Comparison of ENCODE assay signal across 17 mouse cellular contexts in genomic region chr4:46345773-46346100, GRCm38 (mm10). TPM values are rescaled to one million over a fixed set of nuclear protein-coding genes. Genes with fewer than 3 reads are reported as not detected.
"Had no signal": no experiment of that assay in that cellular context is flagged by ENCODE, and none has a peak within 500 bp of the region (broad histone marks: within the 10 kb centered on the region; RNA-seq: fewer than 3 reads in every experiment).

No protein-coding gene starts in this region.

- H3K36me3 ChIP-seq: kidney, embryonic 15.5 days; limb, embryonic 12.5 days; liver, embryonic 13.5 days; neural tube, embryonic 13.5 days had no signal

- H3K4me2 ChIP-seq: kidney, embryonic 15.5 days; liver, embryonic 13.5 days; neural tube, embryonic 13.5 days had no signal

- ATAC-seq: liver, postnatal 0 days had no signal

- H3K9me3 ChIP-seq: kidney, embryonic 15.5 days; limb, embryonic 12.5 days; liver, embryonic 13.5 days; neural tube, embryonic 13.5 days had no signal

- H3K27ac ChIP-seq: kidney, embryonic 15.5 days; limb, embryonic 12.5 days; liver, embryonic 13.5 days; neural tube, embryonic 13.5 days had no signal

- H3K9ac ChIP-seq: kidney, embryonic 15.5 days; limb, embryonic 12.5 days; liver, embryonic 13.5 days; liver, postnatal 0 days; neural tube, embryonic 13.5 days had no signal

- DNase-seq: kidney, adult 2 months; kidney, postnatal 14 days; liver; liver, embryonic 13.5 days; liver, postnatal 0 days; lung, postnatal 36 days; right cerebral cortex, postnatal 14 days; thymus, adult 2 months; thymus, postnatal 25 days had no signal

RNA-seq across cellular contexts. Expression of gene Foxe1, which starts 2.3 kb away (rescaled TPM):
- polyA plus RNA-seq: kidney, adult 2 months; kidney, embryonic 15.5 days; large intestine, adult 2 months; limb, embryonic 12.5 days; liver, embryonic 13.5 days; liver, postnatal 0 days; lung, embryonic 16.5 days; midbrain, embryonic 14.5 days; neural tube, embryonic 13.5 days; spleen, adult 2 months; urinary bladder, adult 2 months had no signal
